Mouse (Mus musculus): ENCODE results near the gene Olfr1465. TPM values are rescaled to one million over a fixed set of nuclear protein-coding genes. Genes with fewer than 3 reads are reported as not detected.

Gene Olfr1465
- not detected in 2 replicates for polyA plus RNA-seq (2016; fragmentation: Nextera tagmentation; extraction: Ambion mirVana)

GRCm38 (mm10) chr19:13315441-13315840 is at the start of gene Olfr1465:
Gene Olfr1465, minus strand, starts transcription at chr19:13315541.
- Histone ChIP-seq H3K36me3 (no peaks in the 10 kb centered on the region), H3K9me3 (peaks cover 4% of the 10 kb centered on the region; the same call in 1 of the 2 replicates), H3K4me3 (no peak within 1 kb of the TSS), H3K27me3 (ENCODE audit: insufficient read depth, poor library complexity, severe bottlenecking) (no peaks in the 10 kb centered on the region), H3K27ac (no peak within 1 kb of the TSS), H3K4me1 (no peaks in the 10 kb centered on the region)
- DNase-seq (ENCODE audit: low spot score), result no peak

DNA sequence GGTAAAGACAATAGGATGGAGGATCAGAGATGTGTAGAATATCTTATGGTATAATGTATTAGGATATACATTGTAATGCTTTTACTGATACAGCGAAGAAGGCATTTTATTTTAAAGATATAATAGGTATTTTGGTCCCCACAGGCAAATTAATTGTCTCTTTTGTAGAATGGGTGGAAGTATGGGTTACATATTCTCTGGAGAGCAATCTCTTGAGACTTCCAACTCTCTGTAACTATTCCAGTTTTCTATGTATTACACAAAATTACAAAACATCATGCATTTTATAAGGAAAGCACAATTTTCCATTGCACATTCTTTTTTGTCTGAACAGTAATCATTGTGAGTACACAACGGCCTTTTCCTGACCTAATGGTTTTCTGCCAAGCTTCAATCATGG is 46.6 kb upstream of the Olfr1465 start, which contains the start of gene Olfr1467:
Olfr1467 (plus strand) TSS at position 301 of the 400 bp plus-strand sequence.
- Histone ChIP-seq H3K36me3 (no peaks in the 10 kb centered on the region), H3K9me3 (peaks cover 8% of the 10 kb centered on the region; the same call in 1 of the 2 replicates), H3K27me3 (ENCODE audit: insufficient read depth, poor library complexity, severe bottlenecking) (no peaks in the 10 kb centered on the region), H3K4me3 (no peak within 1 kb of the TSS), H3K27ac (no peak within 1 kb of the TSS), H3K4me1 (no peaks in the 10 kb centered on the region)
- 71% methylated on average over 2 of the region's 2 CpGs for WGBS
- DNase-seq (ENCODE audit: low spot score), result no peak

DNA sequence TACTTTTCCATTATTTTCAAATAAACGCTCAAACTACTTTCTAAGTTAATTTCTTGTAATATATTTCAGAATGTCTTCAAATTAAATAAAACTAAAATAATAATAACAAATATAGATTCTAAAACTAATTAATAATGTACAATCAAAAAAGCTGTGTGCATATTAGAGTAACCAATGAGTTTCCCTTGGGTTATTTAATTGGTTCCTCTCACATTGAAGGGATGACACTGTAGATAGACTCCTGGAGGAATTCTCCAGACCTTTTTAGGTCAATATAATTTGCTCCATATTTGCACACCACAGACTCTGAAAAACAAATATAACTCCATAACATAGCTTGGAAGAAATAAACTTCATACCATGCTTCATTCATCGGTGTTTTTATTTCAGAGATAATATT is 23.2 kb upstream of the Olfr1465 start, which contains the start of gene Olfr1466:
Olfr1466 (plus strand) TSS at position 301 of the 400 bp plus-strand sequence.
- Histone ChIP-seq H3K27ac (no peak within 1 kb of the TSS), H3K27me3 (ENCODE audit: insufficient read depth, poor library complexity, severe bottlenecking) (no peaks in the 10 kb centered on the region), H3K4me1 (no peaks in the 10 kb centered on the region), H3K36me3 (no peaks in the 10 kb centered on the region), H3K9me3 (peaks cover 10% of the 10 kb centered on the region), H3K4me3 (no peak within 1 kb of the TSS)
- DNase-seq (ENCODE audit: low spot score), result no peak
- 85% methylated on average over 2 of the region's 2 CpGs for WGBS

Other genes starting within 250 kb of the Olfr1465 start
- not detected in 2 replicates for gene Olfr1457, start 217.7 kb downstream of the Olfr1465 start, polyA plus RNA-seq (2016; fragmentation: Nextera tagmentation; extraction: Ambion mirVana)
- not detected in 2 replicates for gene Olfr1458, start 208.8 kb downstream of the Olfr1465 start, polyA plus RNA-seq (2016; fragmentation: Nextera tagmentation; extraction: Ambion mirVana)
- not detected in 2 replicates for gene Olfr1459, start 166.0 kb downstream of the Olfr1465 start, polyA plus RNA-seq (2016; fragmentation: Nextera tagmentation; extraction: Ambion mirVana)
- gene Olfr1461, start 152.5 kb downstream of the Olfr1465 start, polyA plus RNA-seq (2016; fragmentation: Nextera tagmentation; extraction: Ambion mirVana), result not detected in 2 replicates
- gene Olfr1462, start 129.8 kb downstream of the Olfr1465 start, polyA plus RNA-seq (2016; fragmentation: Nextera tagmentation; extraction: Ambion mirVana), result not detected in 2 replicates
- not detected in 2 replicates for gene Olfr1463, start 84.2 kb downstream of the Olfr1465 start, polyA plus RNA-seq (2016; fragmentation: Nextera tagmentation; extraction: Ambion mirVana)
- gene Olfr1466, start 23.3 kb upstream of the Olfr1465 start, polyA plus RNA-seq (2016; fragmentation: Nextera tagmentation; extraction: Ambion mirVana), result not detected in 2 replicates
- not detected in 2 replicates for gene Olfr1467, start 46.7 kb upstream of the Olfr1465 start, polyA plus RNA-seq (2016; fragmentation: Nextera tagmentation; extraction: Ambion mirVana)
- not detected in 2 replicates for gene Olfr1469, start 92.3 kb upstream of the Olfr1465 start, polyA plus RNA-seq (2016; fragmentation: Nextera tagmentation; extraction: Ambion mirVana)
- gene Olfr1471, start 127.9 kb upstream of the Olfr1465 start, polyA plus RNA-seq (2016; fragmentation: Nextera tagmentation; extraction: Ambion mirVana), result not detected in 2 replicates
- not detected in 2 replicates for gene Olfr1472, start 140.5 kb upstream of the Olfr1465 start, polyA plus RNA-seq (2016; fragmentation: Nextera tagmentation; extraction: Ambion mirVana)
- gene Olfr1474, start 154.0 kb upstream of the Olfr1465 start, polyA plus RNA-seq (2016; fragmentation: Nextera tagmentation; extraction: Ambion mirVana), result not detected in 2 replicates
- not detected in 2 replicates for gene Olfr1475, start 164.7 kb upstream of the Olfr1465 start, polyA plus RNA-seq (2016; fragmentation: Nextera tagmentation; extraction: Ambion mirVana)
- not detected in 2 replicates for gene Olfr1477, start 185.0 kb upstream of the Olfr1465 start, polyA plus RNA-seq (2016; fragmentation: Nextera tagmentation; extraction: Ambion mirVana)
- not detected in 2 replicates for gene Olfr1480, start 212.4 kb upstream of the Olfr1465 start, polyA plus RNA-seq (2016; fragmentation: Nextera tagmentation; extraction: Ambion mirVana)